Mouse (Mus musculus) liver, postnatal 0 days (tissue): Measurements from ENCODE around the gene Kitl.

ENCODE experiments used
- CTCF ChIP-seq: sonication (generic); IDR thresholded peaks from 2 replicates; pipeline ENCODE4 v1.5.1; 2016; ENCODE audit warnings: antibody characterized with exemption, low read depth
- EP300 ChIP-seq: IDR thresholded peaks from 2 replicates; pipeline ENCODE4 v1.6.1; 2016; ENCODE audit warnings: antibody characterized with exemption, low read depth, mild to moderate bottlenecking

GRCm38 (mm10) chr10:100001452-100001851 is 14.0 kb upstream of the Kitl start:
- TF ChIP-seq CTCF (no peak), EP300 (no peak)
